8 mouse cellular contexts compared by ENCODE assay signal in genomic region chr6:145373712-145374221, GRCm38 (mm10).
DNase-seq lines count a peak whose midpoint lies in the region; ATAC-seq and TF ChIP-seq lines count a peak whose summit lies in the region.

No protein-coding gene starts in this region.

- no peaks in the 10 kb centered on the region for H3K27me3 ChIP-seq in lung, postnatal 0 days (replicated peaks; ENCODE audit: insufficient read depth, low read length)
- H3K27me3 ChIP-seq in forebrain, embryonic 13.5 days: no peaks in the 10 kb centered on the region
- H3K27me3 ChIP-seq in hindbrain, embryonic 14.5 days (ENCODE audit: control insufficient read depth, insufficient read depth, low read length): no peaks in the 10 kb centered on the region

- TF ChIP-seq EP300 in lung, postnatal 0 days (IDR thresholded peaks at IDR 0.05): no peak

- 43% methylated on average over 7 of the region's 7 CpGs for WGBS in lung, postnatal 0 days
- WGBS in forebrain, embryonic 13.5 days: 58% methylated on average over 7 of the region's 7 CpGs
- WGBS in hindbrain, embryonic 14.5 days: 53% methylated on average over 7 of the region's 7 CpGs

- no peak overlapping the region for H3K4me2 ChIP-seq in lung, postnatal 0 days (replicated peaks; ENCODE audit: low read depth, low read length)
- no peak overlapping the region for H3K4me2 ChIP-seq in forebrain, embryonic 13.5 days
- no peak overlapping the region for H3K4me2 ChIP-seq in hindbrain, embryonic 14.5 days (replicated peaks)

- H3K36me3 ChIP-seq in lung, postnatal 0 days (ENCODE audit: insufficient read depth, low read length): no peaks in the 10 kb centered on the region
- H3K36me3 ChIP-seq in forebrain, embryonic 13.5 days (ENCODE audit: poor library complexity, severe bottlenecking): no peaks in the 10 kb centered on the region
- H3K36me3 ChIP-seq in hindbrain, embryonic 14.5 days (replicated peaks; ENCODE audit: control insufficient read depth, insufficient read depth): no peaks in the 10 kb centered on the region

- H3K4me1 ChIP-seq in lung, postnatal 0 days (ENCODE audit: insufficient read depth, low read depth, low read length): no peaks in the 10 kb centered on the region
- peaks cover 7% of the 10 kb centered on the region for H3K4me1 ChIP-seq in forebrain, embryonic 13.5 days
- no peaks in the 10 kb centered on the region for H3K4me1 ChIP-seq in hindbrain, embryonic 14.5 days (replicated peaks; ENCODE audit: control insufficient read depth, insufficient read depth, low read length)

- TF ChIP-seq CTCF in lung, postnatal 0 days (IDR thresholded peaks at IDR 0.05): no peak

- no peak overlapping the region for H3K9ac ChIP-seq in lung, postnatal 0 days (replicated peaks; ENCODE audit: low read depth)
- H3K9ac ChIP-seq in forebrain, embryonic 13.5 days: no peak overlapping the region
- no peak overlapping the region for H3K9ac ChIP-seq in hindbrain, embryonic 14.5 days

- no peak overlapping the region for H3K4me3 ChIP-seq in lung, postnatal 0 days (ENCODE audit: low read depth, low read length)
- no peak overlapping the region for H3K4me3 ChIP-seq in forebrain, embryonic 13.5 days
- no peak overlapping the region for H3K4me3 ChIP-seq in hindbrain, embryonic 14.5 days (replicated peaks; ENCODE audit: low read length)

- no peaks in the 10 kb centered on the region for H3K9me3 ChIP-seq in lung, postnatal 0 days (ENCODE audit: low read length)
- no peaks in the 10 kb centered on the region for H3K9me3 ChIP-seq in forebrain, embryonic 13.5 days (replicated peaks)
- no peaks in the 10 kb centered on the region for H3K9me3 ChIP-seq in hindbrain, embryonic 14.5 days (ENCODE audit: control insufficient read depth, low read length)

- peak; percentile 54 for ATAC-seq in lung, postnatal 0 days
- ATAC-seq in activated CD4-positive, CD25-positive, alpha-beta regulatory T cell, adult 4 months: peak; percentile 67
- peak; percentile 16; the same call in 1 of the 2 replicates for ATAC-seq in neutrophil, adult 5-6 weeks (ENCODE audit: extremely low read depth, insufficient number of reproducible peaks, low FRiP score, poor library complexity, severe bottlenecking)
- no peak for ATAC-seq in forebrain, embryonic 13.5 days
- ATAC-seq in hindbrain, embryonic 14.5 days (ENCODE audit: low FRiP score): no peak

- no peak overlapping the region for H3K27ac ChIP-seq in lung, postnatal 0 days (ENCODE audit: low read length)
- H3K27ac ChIP-seq in forebrain, embryonic 13.5 days: no peak overlapping the region
- H3K27ac ChIP-seq in hindbrain, embryonic 14.5 days: no peak overlapping the region

- peak; percentile 51 for DNase-seq in lung, postnatal 0 days (ENCODE audit: low spot score)
- DNase-seq in lung, postnatal 25 days (ENCODE audit: low spot score): no peak
- peak; percentile 74 to 85 for DNase-seq in layer of hippocampus, adult 18-20 months (ENCODE audit: low spot score in 2 of 2)
- DNase-seq in urinary bladder, postnatal 10 days (ENCODE audit: low spot score): no peak
- no peak for DNase-seq in hindbrain, embryonic 14.5 days (ENCODE audit: low spot score)

Comparison
In these comparisons a context has a peak if more than half of its experiments do, and no peak if none do; other contexts are left out.
1. DNase-seq: peak in lung, postnatal 0 days (single experiment) and layer of hippocampus, adult 18-20 months (2 of 2); none in lung, postnatal 25 days (single experiment), urinary bladder, postnatal 10 days (single experiment) and hindbrain, embryonic 14.5 days (single experiment).
2. ATAC-seq: peak in lung, postnatal 0 days (single experiment), activated CD4-positive, CD25-positive, alpha-beta regulatory T cell, adult 4 months (single experiment) and neutrophil, adult 5-6 weeks (single experiment); none in forebrain, embryonic 13.5 days (single experiment) and hindbrain, embryonic 14.5 days (single experiment).